Mouse (Mus musculus) thymus, adult 2 months (tissue): ENCODE results near the gene Nectin4. TPM values are rescaled to one million over a fixed set of nuclear protein-coding genes. Genes with fewer than 3 reads are reported as not detected.

Experiments used
- DNase-seq: peaks from one replicate; pipeline ENCODE4 v3.0.0; 2021
- H3K27ac ChIP-seq: fragments of 200-500 bp; 2 replicates; pipeline ENCODE4 v1.5.1; 2012; ENCODE audit warnings: low read length, control low read depth; ENCODE audit not compliant: control insufficient read depth, insufficient read depth
- H3K27me3 ChIP-seq: fragments of 200-500 bp; 2 replicates; pipeline ENCODE4 v1.6.1; 2012; ENCODE audit warnings: mild to moderate bottlenecking, low read length, moderate library complexity, mixed read lengths; ENCODE audit not compliant: control insufficient read depth, insufficient read depth
- H3K36me3 ChIP-seq: fragments of 200-500 bp; 2 replicates; pipeline ENCODE4 v1.6.1; 2012; ENCODE audit warnings: mild to moderate bottlenecking, low read length, moderate library complexity; ENCODE audit not compliant: control insufficient read depth, insufficient read depth
- H3K4me1 ChIP-seq: fragments of 200-500 bp; replicated peaks from 2 replicates; pipeline ENCODE4 v1.6.1; 2012; ENCODE audit warnings: low read length; ENCODE audit not compliant: control insufficient read depth, insufficient read depth
- H3K4me3 ChIP-seq: fragments of 200-500 bp; 2 replicates; pipeline ENCODE4 v1.5.1; 2012; ENCODE audit warnings: mild to moderate bottlenecking, low read length, control low read depth, moderate library complexity; ENCODE audit not compliant: control insufficient read depth, insufficient read depth
- CTCF ChIP-seq: fragments of 200-500 bp; IDR thresholded peaks from 2 replicates; pipeline ENCODE4 v1.5.1; 2012; ENCODE audit warnings: mild to moderate bottlenecking, control low read depth, low read length, moderate library complexity, borderline replicate concordance; ENCODE audit not compliant: control insufficient read depth, poor library complexity, insufficient read depth; ENCODE audit errors: extremely low read depth
- POLR2A ChIP-seq: fragments of 200-500 bp; IDR thresholded peaks from 2 replicates; pipeline ENCODE4 v1.6.1; 2012; ENCODE audit warnings: mild to moderate bottlenecking, low read length, control low read depth, moderate library complexity; ENCODE audit not compliant: control insufficient read depth, poor library complexity, insufficient read depth; ENCODE audit errors: extremely low read depth
- WGBS: fragments of 180-500 bp; shearing (Covaris S2); methylation state at CpG from one replicate; pipeline ENCODE4 v1.1.7; 2018; 5-methylcytosine and 5-hydroxymethylcytosine counted together
- polyA plus RNA-seq: library from polyadenylated mRNA; depleted of rRNA; stranded (reverse); fragments of >200 nt; gene quantifications from 2 replicates; pipeline ENCODE4 v1.2.3, GENCODE M21; 2012

The Nectin4 gene
- polyA plus RNA-seq, 1 experiment: 3.5 TPM

DNA sequence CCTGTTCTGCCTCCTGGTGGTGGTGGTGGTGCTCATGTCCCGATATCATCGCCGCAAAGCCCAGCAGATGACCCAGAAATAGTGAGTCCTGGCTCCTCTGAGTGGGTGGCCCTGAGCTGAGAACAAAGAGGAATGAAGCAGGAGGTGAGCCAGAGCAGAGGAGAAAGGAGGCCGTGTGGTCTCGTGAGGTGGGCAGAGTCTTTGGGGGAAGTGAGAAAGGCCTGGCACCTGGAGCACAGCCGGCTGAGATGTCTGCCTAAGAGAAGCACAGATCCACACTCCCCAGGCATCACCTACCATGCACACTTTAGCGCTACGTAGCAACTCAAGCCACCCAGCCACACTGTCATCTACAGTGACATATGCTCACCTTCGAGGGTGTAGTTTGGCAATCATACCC is 15.3 kb downstream of the Nectin4 start:
- H3K4me1 ChIP-seq: peaks cover 19% of the 10 kb centered on the region
- no peak overlapping the region for H3K27ac ChIP-seq
- H3K4me3 ChIP-seq: no peak overlapping the region
- TF ChIP-seq CTCF: no peak
- TF ChIP-seq POLR2A: no peak
- no peaks in the 10 kb centered on the region for H3K36me3 ChIP-seq
- no peak for DNase-seq
- H3K27me3 ChIP-seq: no peaks in the 10 kb centered on the region; the same call in 1 of the 2 replicates
- WGBS: 91% methylated on average over 9 of the region's 9 CpGs

DNA sequence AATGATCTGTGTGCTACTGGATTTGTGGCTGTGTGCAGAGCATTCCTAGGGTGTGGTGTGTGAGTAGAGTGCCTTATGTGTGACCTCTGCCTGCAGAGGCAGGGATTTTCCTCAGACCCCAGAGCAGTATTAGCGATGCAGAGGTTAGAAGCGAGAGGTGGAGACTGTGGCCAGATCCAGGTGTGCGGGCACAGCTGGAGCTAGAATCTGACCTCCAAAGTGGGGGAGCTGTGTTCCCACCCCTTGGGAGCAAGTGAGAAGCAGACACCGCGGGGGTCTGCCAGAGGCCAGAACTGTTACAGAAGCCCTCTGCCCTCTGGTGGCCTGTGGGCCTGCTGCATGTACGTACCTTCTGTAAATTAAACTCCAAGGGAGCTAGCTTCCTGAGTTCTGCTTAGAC is 17.2 kb downstream of the Nectin4 start:
- TF ChIP-seq CTCF (peak; percentile 66; the same call in 1 of the 2 replicates), POLR2A (no peak)
- Histone ChIP-seq H3K36me3 (peaks cover under 1% of the 10 kb centered on the region; the same call in 1 of the 2 replicates), H3K27me3 (no peaks in the 10 kb centered on the region), H3K4me3 (no peak overlapping the region), H3K4me1 (peaks cover 28% of the 10 kb centered on the region), H3K27ac (no peak overlapping the region)
- DNase-seq: peak; percentile 73
- WGBS: 39% methylated on average over 6 of the region's 6 CpGs

DNA sequence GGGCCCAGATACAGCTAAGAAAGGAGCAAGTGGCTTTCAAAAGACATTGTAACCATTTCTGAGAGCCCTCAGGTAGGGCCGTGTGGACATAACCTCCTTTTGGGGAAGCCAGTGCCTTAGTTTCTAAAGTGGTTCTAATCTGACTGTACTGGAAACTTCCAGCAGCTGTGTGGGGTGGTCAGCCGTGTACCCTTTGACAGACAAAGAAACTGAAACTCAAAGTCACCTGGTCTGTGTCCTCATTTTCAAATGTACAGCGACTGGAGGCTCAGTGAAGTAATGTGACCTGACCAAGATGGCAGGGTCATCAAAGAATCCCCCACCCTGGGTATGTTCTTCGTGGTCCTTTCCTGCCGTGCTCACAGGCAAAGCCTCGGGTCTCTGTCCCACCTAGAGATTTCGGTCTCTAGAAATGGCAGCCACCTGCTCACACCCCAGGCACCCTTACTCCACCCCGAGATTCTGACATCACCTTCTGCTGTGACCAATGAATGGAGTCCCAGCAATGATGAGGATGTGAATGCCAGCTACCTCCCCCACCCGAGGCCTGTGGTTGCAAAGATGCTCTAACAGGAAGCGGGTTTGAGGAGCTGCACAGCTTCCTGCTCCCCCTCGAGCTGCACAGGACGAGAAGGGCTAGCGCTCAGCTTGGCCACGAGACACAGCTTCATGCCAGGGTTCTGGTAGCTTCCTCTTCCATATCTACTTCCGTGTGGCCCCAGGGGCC is 18.6 kb downstream of the Nectin4 start, which contains the start of gene Arhgap30:
Gene Arhgap30, plus strand, starts transcription at position 579 of the 727 bp plus-strand sequence.
- 3% methylated on average over 15 of the region's 15 CpGs for WGBS
- Histone ChIP-seq H3K36me3 (peaks cover 4% of the 10 kb centered on the region; the same call in 1 of the 2 replicates), H3K4me1 (peaks cover 31% of the 10 kb centered on the region), H3K4me3 (peak within 1 kb of the TSS; percentile 84), H3K27me3 (no peaks in the 10 kb centered on the region), H3K27ac (peak within 1 kb of the TSS; percentile 96)
- DNase-seq: peak; percentile 93
- TF ChIP-seq POLR2A: peak; percentile 92
- 0 out of 2 replicates have a peak, but pooled peaks have one; percentile 18 for TF ChIP-seq CTCF

DNA sequence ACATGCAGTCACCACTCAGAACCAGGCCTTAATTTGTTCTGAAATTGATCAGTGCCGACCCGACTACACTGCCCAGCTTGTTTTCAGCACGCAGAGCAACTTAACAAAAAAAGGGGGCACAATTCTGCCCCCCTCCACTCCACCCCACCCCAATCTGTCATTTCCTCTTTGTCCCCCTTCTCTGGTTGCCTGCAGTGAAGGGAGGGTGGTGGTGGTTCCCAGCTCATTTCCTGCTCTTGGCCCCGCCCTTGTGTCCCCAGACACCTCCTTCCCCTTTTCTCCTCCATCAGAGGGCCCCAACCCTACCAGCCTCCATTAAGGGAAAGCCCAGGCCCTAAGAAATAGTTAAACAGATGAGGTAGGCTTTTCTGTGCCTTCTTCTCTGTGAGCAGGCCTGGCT is 20.2 kb downstream of the Nectin4 start:
- H3K27ac ChIP-seq: peak overlapping the region; percentile 96
- peak; percentile 80 for DNase-seq
- peak overlapping the region; percentile 84 for H3K4me3 ChIP-seq
- peaks cover 38% of the 10 kb centered on the region for H3K4me1 ChIP-seq
- no peak for TF ChIP-seq POLR2A
- no peak for TF ChIP-seq CTCF
- 3% methylated on average over 4 of the region's 4 CpGs for WGBS
- H3K27me3 ChIP-seq: no peaks in the 10 kb centered on the region
- peaks cover 15% of the 10 kb centered on the region; the same call in 1 of the 2 replicates for H3K36me3 ChIP-seq

DNA sequence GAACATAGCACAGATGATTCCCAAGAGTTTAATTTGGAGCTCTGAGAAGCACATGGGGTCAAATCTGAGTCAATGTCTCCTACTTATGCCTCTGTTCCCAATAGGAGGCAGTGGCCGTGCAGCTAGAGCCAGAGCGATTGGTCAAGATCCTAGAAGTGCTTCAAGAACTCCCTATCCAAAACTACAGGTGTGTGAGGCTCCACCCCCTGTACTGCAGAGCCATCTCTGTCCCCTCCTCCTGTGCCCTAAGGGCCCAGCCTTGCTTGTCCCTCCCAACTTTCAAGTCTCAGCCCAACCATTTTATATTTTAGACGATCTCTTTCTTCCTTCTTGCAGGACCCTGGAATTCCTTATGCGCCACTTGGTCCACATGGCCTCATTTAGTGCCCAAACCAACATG is 31.9 kb downstream of the Nectin4 start:
- Histone ChIP-seq H3K27ac (no peak overlapping the region), H3K27me3 (no peaks in the 10 kb centered on the region), H3K4me3 (no peak overlapping the region), H3K4me1 (no peaks in the 10 kb centered on the region), H3K36me3 (peaks cover 95% of the 10 kb centered on the region)
- no peak for DNase-seq
- TF ChIP-seq POLR2A: no peak
- no peak for TF ChIP-seq CTCF
- 99% methylated on average over 4 of the region's 4 CpGs for WGBS

DNA sequence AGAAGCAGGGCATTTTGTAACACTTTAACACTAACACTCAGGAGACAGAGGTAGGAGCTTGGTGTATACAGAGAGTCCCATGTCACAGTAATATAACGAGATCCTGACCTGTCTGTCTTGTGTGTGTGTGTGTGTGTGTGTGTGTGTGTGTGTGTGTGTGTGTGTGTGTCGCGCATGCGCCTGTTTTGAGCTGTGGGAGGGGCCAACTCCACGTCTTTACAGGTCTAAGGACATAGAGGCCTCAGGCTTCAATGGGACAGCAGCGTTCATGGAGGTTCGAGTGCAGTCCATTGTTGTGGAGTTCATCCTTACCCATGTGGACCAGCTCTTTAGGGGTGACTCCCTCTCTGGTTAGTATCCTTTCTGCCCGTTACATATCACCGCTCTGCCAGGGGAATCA is 33.1 kb downstream of the Nectin4 start:
- whole genome bisulfite sequencing: 95% methylated on average over 9 of the region's 9 CpGs
- TF ChIP-seq CTCF: no peak
- no peak for TF ChIP-seq POLR2A
- H3K36me3 ChIP-seq: peaks cover 94% of the 10 kb centered on the region
- H3K4me1 ChIP-seq: no peaks in the 10 kb centered on the region
- H3K4me3 ChIP-seq: no peak overlapping the region
- H3K27ac ChIP-seq: no peak overlapping the region
- no peak for DNase-seq
- no peaks in the 10 kb centered on the region for H3K27me3 ChIP-seq

DNA sequence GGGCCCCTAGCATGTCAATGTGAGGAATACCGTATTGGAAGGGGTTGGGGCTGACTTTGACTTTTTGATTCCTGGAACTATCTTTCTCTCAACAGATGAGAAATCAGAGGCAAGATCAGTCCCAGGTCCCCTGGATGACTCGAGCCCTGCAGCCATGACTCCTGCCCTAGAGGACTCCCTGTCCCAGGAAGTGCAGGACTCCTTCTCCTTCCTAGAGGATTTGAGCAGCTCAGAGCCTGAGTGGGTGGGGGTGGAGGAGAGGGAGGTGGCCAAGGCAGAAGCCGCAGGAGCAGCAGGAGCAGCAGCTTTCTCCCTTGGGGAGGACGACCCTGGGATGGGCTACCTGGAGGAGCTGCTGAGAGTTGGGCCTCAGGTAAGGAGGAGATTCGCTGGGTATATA is 37.4 kb downstream of the Nectin4 start:
- DNase-seq: no peak
- no peaks in the 10 kb centered on the region for H3K4me1 ChIP-seq
- H3K27me3 ChIP-seq: no peaks in the 10 kb centered on the region
- WGBS: 95% methylated on average over 5 of the region's 5 CpGs
- H3K27ac ChIP-seq: no peak overlapping the region
- TF ChIP-seq POLR2A (no peak), CTCF (no peak)
- H3K36me3 ChIP-seq: peaks cover 58% of the 10 kb centered on the region
- no peak overlapping the region for H3K4me3 ChIP-seq

DNA sequence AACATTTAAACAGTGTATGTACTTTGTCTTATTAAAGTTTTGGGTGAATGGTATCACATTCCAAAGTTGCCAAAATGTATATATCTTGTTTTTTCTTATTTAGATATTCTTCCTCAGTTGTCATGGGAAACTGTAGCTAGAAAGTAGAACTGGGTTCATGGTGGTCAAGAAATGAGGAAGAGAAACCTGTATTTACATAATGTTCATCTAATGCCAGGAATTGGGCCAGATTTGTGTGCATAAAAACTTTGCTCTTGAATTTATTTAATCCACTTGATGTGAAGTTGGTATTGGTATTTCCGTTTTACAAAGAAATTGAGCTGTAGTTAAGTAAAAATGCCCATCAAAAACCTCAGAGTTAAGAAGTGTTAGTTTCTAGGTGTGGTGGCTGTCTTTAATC is 40.3 kb downstream of the Nectin4 start:
- no peak overlapping the region for H3K4me3 ChIP-seq
- H3K27ac ChIP-seq: no peak overlapping the region
- no peak for DNase-seq
- TF ChIP-seq CTCF: no peak
- no peak for TF ChIP-seq POLR2A
- H3K4me1 ChIP-seq: peaks cover 6% of the 10 kb centered on the region
- H3K27me3 ChIP-seq: no peaks in the 10 kb centered on the region
- 96% methylated on average over 1 of the region's 1 CpGs for WGBS
- peaks cover 29% of the 10 kb centered on the region for H3K36me3 ChIP-seq
